Mouse (Mus musculus): ENCODE data around the gene Man2b1.
"Not testable (repeated sequence)": the region's sequence is repeated elsewhere in the genome, so short reads cannot be mapped to it uniquely, and the experiment has no call there.

Man2b1 gene

GRCm38 (mm10) chr8:85120251-85120650 lies 37.2 kb downstream of the Man2b1 start:
- DNase-seq (ENCODE audit: low read depth, low spot score), result not testable (repeated sequence)

GRCm38 (mm10) chr8:85122995-85123394 lies 39.9 kb downstream of the Man2b1 start, which contains the start of gene Zfp791:
Zfp791 (minus strand) TSS chr8:85123095.
- DNase-seq (ENCODE audit: low read depth, low spot score), result no peak

- no peak for DNase-seq (ENCODE audit: low read depth, low spot score)
Measured at GRCm38 (mm10) chr8:85123691-85124090, 40.6 kb downstream of the Man2b1 start.

GRCm38 (mm10) chr8:85132335-85132734 lies 49.3 kb downstream of the Man2b1 start:
- DNase-seq (ENCODE audit: low read depth, low spot score), result no peak

- DNase-seq (ENCODE audit: low read depth, low spot score), result not testable (repeated sequence)
Measured at GRCm38 (mm10) chr8:85135690-85136089, 52.6 kb downstream of the Man2b1 start.

GRCm38 (mm10) chr8:85142516-85142915 lies 59.4 kb downstream of the Man2b1 start:
- no peak for DNase-seq (ENCODE audit: low read depth, low spot score)
